Mouse (Mus musculus) granulocyte monocyte progenitor cell, adult 5-6 weeks (primary cell): ENCODE data around the gene Kdm1a. TPM values are rescaled to one million over a fixed set of nuclear protein-coding genes. Genes with fewer than 3 reads are reported as not detected.

Experiments used
- ATAC-seq: replicated peaks from 2 replicates; pipeline ENCODE4 v1.8.0; 2016; ENCODE audit warnings: mild to moderate bottlenecking, moderate TSS enrichment, inconsistent platforms; ENCODE audit not compliant: poor library complexity, severe bottlenecking
- total RNA-seq, 2 experiments: library from RNA; stranded (forward) in 1 of 2; stranded (reverse) in 1 of 2; fragments of 200-712, 200-1000 nt in 1 of 2; fragments of >200 nt in 1 of 2; fragmentation: Nextera tagmentation in 1 of 2; gene quantifications; 2 replicates each; pipeline ENCODE4 v1.2.3; 2014 to 2017

Kdm1a gene
- total RNA-seq, 2 experiments from 2014 or later: 59.4 to 60.8 TPM

GRCm38 (mm10) chr4:136605756-136606485, 3.4 kb upstream of the Kdm1a start:
- no peak for ATAC-seq

- ATAC-seq: peak; percentile 26; the same call in 1 of the 2 replicates
Measured at GRCm38 (mm10) chr4:136602018-136602554, 437 bp downstream of the Kdm1a start.

- no peak for ATAC-seq
Measured at GRCm38 (mm10) chr4:136601476-136601875, 1.0 kb downstream of the Kdm1a start.

- ATAC-seq: no peak
Measured at GRCm38 (mm10) chr4:136600536-136600935, 2.0 kb downstream of the Kdm1a start.

GRCm38 (mm10) chr4:136599869-136600268, 2.7 kb downstream of the Kdm1a start:
- ATAC-seq: no peak

GRCm38 (mm10) chr4:136598268-136598876, 4.2 kb downstream of the Kdm1a start:
- ATAC-seq: 0 out of 2 replicates have a peak, but pooled peaks have one; percentile 20

GRCm38 (mm10) chr4:136595221-136595620, 7.3 kb downstream of the Kdm1a start:
- ATAC-seq: no peak

GRCm38 (mm10) chr4:136594006-136594405, 8.5 kb downstream of the Kdm1a start:
- no peak for ATAC-seq

GRCm38 (mm10) chr4:136592111-136592510, 10.4 kb downstream of the Kdm1a start:
- ATAC-seq: no peak

- no peak for ATAC-seq
Measured at GRCm38 (mm10) chr4:136588003-136588402, 14.5 kb downstream of the Kdm1a start.

GRCm38 (mm10) chr4:136587221-136587827, 15.2 kb downstream of the Kdm1a start:
- no peak for ATAC-seq

GRCm38 (mm10) chr4:136581885-136582284, 20.6 kb downstream of the Kdm1a start:
- ATAC-seq: no peak

GRCm38 (mm10) chr4:136569998-136570397, 32.5 kb downstream of the Kdm1a start:
- peak; percentile 95 for ATAC-seq

- no peak for ATAC-seq
Measured at GRCm38 (mm10) chr4:136568629-136569028, 33.9 kb downstream of the Kdm1a start.

- ATAC-seq: no peak
Measured at GRCm38 (mm10) chr4:136562755-136563154, 39.8 kb downstream of the Kdm1a start.

- no peak for ATAC-seq
Measured at GRCm38 (mm10) chr4:136560270-136560991, 42.1 kb downstream of the Kdm1a start.

- ATAC-seq: peak; percentile 62
Measured at GRCm38 (mm10) chr4:136559690-136560089, 42.8 kb downstream of the Kdm1a start.

- ATAC-seq: no peak
Measured at GRCm38 (mm10) chr4:136557638-136558037, 44.9 kb downstream of the Kdm1a start.

GRCm38 (mm10) chr4:136553108-136553507, 49.4 kb downstream of the Kdm1a start:
- no peak for ATAC-seq

GRCm38 (mm10) chr4:136548381-136548801, 54.1 kb downstream of the Kdm1a start:
- no peak for ATAC-seq
